Mouse (Mus musculus): ENCODE data around the gene Ano4. TPM values are rescaled to one million over a fixed set of nuclear protein-coding genes. Genes with fewer than 3 reads are reported as not detected.

Ano4 gene
- 0.82 and 1.1 TPM in 2 replicates for polyA plus RNA-seq (2015; fragmentation: Nextera tagmentation; extraction: Ambion mirVana)

DNA sequence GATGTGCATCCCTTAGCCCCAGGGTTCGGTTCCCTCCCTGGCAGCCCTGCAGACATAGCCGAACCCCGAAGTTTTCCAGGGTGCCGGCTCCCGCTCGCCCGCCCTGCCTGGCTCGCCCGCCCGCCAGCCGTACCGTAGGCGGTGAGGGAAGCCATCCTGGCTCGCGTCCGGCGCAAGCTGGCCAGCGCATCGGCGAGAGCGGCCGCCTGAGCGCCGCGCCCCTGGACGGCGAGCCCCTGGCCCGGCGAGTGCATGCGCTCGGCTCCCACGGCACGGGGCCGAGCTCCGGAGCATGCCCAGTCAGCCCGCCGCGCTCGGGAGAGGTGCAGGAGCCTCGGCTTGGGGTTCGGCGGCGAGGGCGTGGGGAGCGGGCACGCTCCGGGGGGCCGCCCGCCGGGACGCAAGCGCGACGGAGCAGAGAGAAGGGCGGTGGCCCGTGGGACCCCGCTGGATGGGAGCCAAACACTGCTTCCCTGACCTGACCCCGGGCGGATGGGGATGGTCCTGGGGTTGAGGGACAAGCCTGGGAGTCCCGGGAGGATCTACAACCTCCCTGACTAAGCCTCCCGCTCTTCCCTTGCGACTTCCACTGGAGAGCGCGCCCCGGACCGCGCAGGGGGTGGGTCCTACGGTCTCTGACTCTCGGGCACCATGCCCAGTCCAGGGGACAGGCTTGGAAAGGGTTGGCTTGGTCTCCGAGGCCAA, at the start of gene Ano4:
Gene Ano4, minus strand, starts transcription at position 272 of the 705 bp plus-strand sequence.
- H3K27me3 ChIP-seq = peaks cover 41% of the 10 kb centered on the region
- under 1% methylated on average over 62 of the region's 70 CpGs for WGBS
- peaks cover 11% of the 10 kb centered on the region for H3K4me1 ChIP-seq
- peak within 1 kb of the TSS; percentile 96 for H3K4me2 ChIP-seq
- ATAC-seq (ENCODE audit: borderline replicate concordance, extremely low read depth, low FRiP score, low TSS enrichment) = peak; percentile 62; the same call in 1 of the 2 replicates
- peak within 1 kb of the TSS; percentile 29; the same call in 1 of the 2 replicates for H3K9ac ChIP-seq
- H3K36me3 ChIP-seq = no peaks in the 10 kb centered on the region
- peak within 1 kb of the TSS; percentile 52 for H3K4me3 ChIP-seq
- H3K9me3 ChIP-seq = no peaks in the 10 kb centered on the region
- H3K27ac ChIP-seq = no peak within 1 kb of the TSS

DNA sequence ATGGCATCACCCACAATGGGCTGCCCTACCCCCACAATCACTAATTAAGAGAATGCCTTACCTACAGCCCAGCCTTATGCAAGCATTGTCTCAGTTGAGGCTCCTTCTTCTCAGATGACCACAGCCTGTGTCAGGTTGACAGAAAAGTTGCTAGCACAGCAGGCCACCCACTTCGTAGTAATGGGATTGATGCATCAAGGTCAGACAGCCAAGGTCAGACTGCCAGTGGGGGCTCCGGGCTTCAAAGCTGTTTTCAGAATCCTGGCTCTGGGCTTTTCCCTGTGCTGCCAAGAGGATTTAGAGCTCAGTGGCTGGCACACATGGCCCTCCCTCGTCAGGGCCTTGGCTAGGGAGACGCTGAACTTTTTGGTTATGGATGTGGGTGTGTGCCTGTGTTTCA, 48.1 kb upstream of the Ano4 start:
- WGBS = 35% methylated on average over 4 of the region's 4 CpGs
- Histone ChIP-seq H3K27me3 (no peaks in the 10 kb centered on the region), H3K9me3 (no peaks in the 10 kb centered on the region), H3K4me3 (no peak overlapping the region), H3K9ac (no peak overlapping the region), H3K4me2 (no peak overlapping the region), H3K4me1 (no peaks in the 10 kb centered on the region), H3K36me3 (no peaks in the 10 kb centered on the region), H3K27ac (no peak overlapping the region)
- ATAC-seq (ENCODE audit: borderline replicate concordance, extremely low read depth, low FRiP score, low TSS enrichment) = no peak

DNA sequence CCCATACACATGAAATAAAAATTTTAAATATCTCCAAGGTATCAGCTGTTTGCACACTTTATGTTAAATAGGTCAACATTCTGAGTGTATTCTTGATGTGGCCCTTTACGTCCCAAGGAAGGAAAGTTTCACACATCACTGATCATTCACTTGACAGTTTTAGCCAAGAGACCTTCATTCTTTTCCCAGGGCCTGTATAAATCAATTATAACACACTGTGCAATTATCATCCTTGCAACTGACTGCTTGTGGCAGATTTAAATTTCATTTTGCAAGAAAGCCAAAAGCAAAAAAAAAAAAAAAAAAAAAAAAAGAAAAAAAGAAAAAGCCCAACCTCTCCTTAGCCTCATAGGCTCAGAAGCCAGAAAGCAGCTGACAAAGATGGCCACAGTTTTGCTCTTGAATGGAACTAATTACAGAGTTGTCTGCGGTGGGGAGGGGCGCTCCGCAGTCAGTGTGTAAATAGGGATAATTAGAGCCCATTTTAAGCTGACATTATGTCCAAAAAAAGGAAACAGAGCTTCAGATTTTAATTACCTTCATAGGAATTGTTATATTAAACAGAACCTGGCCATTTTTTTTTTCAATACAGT, 47.1 kb upstream of the Ano4 start:
- Histone ChIP-seq H3K9ac (no peak overlapping the region), H3K36me3 (no peaks in the 10 kb centered on the region), H3K27ac (no peak overlapping the region), H3K4me3 (no peak overlapping the region), H3K4me1 (no peaks in the 10 kb centered on the region), H3K27me3 (no peaks in the 10 kb centered on the region), H3K9me3 (no peaks in the 10 kb centered on the region), H3K4me2 (no peak overlapping the region)
- ATAC-seq (ENCODE audit: borderline replicate concordance, extremely low read depth, low FRiP score, low TSS enrichment) = no peak
- 79% methylated on average over 4 of the region's 4 CpGs for WGBS

DNA sequence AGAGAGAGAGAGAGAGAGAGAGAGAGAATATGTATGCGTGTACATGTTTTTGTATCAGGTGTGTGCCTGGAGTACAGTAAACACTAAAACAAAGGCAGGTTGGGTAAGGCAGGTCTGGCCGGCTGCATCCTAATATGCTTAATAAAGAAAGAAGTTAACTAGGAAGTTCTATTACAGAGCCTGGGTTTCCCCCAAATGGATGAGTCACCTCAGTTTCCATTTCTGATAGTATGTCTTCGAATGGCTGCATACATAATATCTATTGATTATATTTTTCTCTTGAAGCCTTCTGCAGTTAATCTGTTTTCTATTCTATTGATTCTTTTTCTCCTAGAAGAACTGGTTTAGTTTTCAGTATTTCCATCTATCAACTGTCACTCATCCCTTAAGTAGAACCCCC, 41.9 kb upstream of the Ano4 start:
- no peaks in the 10 kb centered on the region for H3K36me3 ChIP-seq
- no peaks in the 10 kb centered on the region for H3K9me3 ChIP-seq
- no peaks in the 10 kb centered on the region for H3K4me1 ChIP-seq
- ATAC-seq (ENCODE audit: borderline replicate concordance, extremely low read depth, low FRiP score, low TSS enrichment) = no peak
- no peak overlapping the region for H3K27ac ChIP-seq
- 88% methylated on average over 3 of the region's 3 CpGs for WGBS
- H3K4me3 ChIP-seq = no peak overlapping the region
- no peak overlapping the region for H3K9ac ChIP-seq
- no peak overlapping the region for H3K4me2 ChIP-seq
- H3K27me3 ChIP-seq = no peaks in the 10 kb centered on the region

DNA sequence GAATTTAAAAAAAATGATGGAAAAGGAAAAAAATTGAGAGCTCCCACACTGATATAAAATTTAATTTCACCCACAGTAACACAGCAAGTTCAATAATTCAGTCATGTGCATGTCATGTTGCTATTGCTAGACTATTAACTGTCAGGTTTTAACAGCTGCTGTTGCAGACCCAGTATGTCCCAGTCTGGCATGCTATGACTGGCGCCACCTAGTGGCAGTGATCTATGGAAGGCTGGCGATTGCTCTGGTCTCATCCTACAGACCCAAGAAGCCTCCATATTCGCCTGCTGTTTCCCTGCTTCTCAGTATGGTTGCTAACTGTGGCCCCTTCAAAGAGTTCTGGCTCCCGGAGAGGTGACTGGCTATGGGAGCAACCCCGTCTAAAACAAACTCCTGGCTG, 38.9 kb upstream of the Ano4 start:
- Histone ChIP-seq H3K36me3 (no peaks in the 10 kb centered on the region), H3K27ac (no peak overlapping the region), H3K4me2 (no peak overlapping the region), H3K4me1 (no peaks in the 10 kb centered on the region), H3K9me3 (no peaks in the 10 kb centered on the region), H3K4me3 (no peak overlapping the region), H3K9ac (no peak overlapping the region), H3K27me3 (no peaks in the 10 kb centered on the region)
- WGBS = 3% methylated on average over 5 of the region's 5 CpGs
- peak; percentile 57; the same call in 1 of the 2 replicates for ATAC-seq (ENCODE audit: borderline replicate concordance, extremely low read depth, low FRiP score, low TSS enrichment)

DNA sequence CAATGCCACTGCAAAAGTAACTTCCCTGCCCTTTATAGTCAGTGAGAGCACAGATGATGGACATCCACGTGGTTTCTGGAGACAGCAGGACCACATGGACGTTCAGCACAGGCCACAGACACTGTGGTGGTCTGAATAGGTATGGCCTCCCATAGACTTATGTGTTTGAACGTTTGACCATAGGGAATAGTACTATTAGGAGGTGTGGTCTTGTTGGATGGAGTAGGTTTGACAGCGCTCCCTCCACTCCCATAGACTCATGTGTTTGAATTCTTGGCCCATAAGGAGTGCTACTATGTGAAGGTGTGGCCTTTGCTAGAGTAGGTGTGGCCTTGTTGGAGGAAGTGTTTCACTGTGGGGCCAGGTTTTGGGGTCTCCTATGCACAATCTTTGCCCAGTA, 33.2 kb upstream of the Ano4 start:
- WGBS = 74% methylated on average over 4 of the region's 4 CpGs
- H3K4me1 ChIP-seq = no peaks in the 10 kb centered on the region
- H3K9ac ChIP-seq = no peak overlapping the region
- no peak overlapping the region for H3K4me2 ChIP-seq
- no peaks in the 10 kb centered on the region for H3K9me3 ChIP-seq
- no peak for ATAC-seq (ENCODE audit: borderline replicate concordance, extremely low read depth, low FRiP score, low TSS enrichment)
- H3K4me3 ChIP-seq = no peak overlapping the region
- H3K36me3 ChIP-seq = no peaks in the 10 kb centered on the region
- H3K27me3 ChIP-seq = no peaks in the 10 kb centered on the region
- H3K27ac ChIP-seq = no peak overlapping the region

DNA sequence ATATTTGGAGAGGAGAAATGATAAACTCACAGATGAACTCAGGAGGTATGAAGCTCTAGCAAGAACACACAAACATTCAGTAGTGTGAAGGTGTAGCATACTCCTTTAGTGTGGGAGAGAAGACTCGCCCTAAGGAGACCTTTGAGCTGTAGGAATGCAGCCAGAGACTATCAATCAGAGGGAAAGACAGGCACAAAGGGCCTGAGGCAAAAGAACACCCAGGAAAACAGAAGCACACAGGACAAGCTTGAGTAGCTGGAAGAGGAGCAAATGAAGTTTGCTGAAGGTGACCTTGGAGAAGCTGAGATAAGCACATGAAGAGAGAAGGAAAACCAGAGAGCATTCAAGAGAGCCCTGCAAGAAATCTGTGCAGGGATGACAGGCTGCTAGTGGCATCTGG, 25.5 kb upstream of the Ano4 start:
- H3K4me2 ChIP-seq = no peak overlapping the region
- 7% methylated on average over 1 of the region's 1 CpGs for WGBS
- no peaks in the 10 kb centered on the region for H3K9me3 ChIP-seq
- H3K4me3 ChIP-seq = no peak overlapping the region
- H3K36me3 ChIP-seq = no peaks in the 10 kb centered on the region
- no peaks in the 10 kb centered on the region for H3K4me1 ChIP-seq
- ATAC-seq (ENCODE audit: borderline replicate concordance, extremely low read depth, low FRiP score, low TSS enrichment) = no peak
- H3K27ac ChIP-seq = no peak overlapping the region
- no peaks in the 10 kb centered on the region for H3K27me3 ChIP-seq
- no peak overlapping the region for H3K9ac ChIP-seq

DNA sequence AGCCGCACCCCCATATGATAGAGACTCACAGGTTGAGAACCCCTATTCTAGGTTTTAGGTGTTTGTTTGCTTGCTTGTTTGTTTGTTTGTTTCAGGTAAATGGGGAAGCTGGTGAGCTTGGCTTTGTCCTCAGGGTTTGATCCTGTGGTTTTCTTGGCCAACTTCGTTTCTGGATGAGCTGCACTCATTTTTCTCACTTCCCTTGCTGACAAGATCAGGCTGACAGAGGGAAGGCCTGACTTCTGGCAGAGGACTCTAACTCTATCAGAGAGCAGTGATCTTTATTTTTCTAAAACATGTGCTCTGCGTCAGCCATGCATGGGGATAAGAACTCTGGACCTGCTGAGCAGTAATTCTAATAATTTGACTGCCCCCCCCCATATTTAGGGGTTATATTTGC, 14.4 kb upstream of the Ano4 start:
- no peaks in the 10 kb centered on the region for H3K36me3 ChIP-seq
- no peak overlapping the region for H3K27ac ChIP-seq
- no peak overlapping the region for H3K4me3 ChIP-seq
- WGBS = 70% methylated on average over 3 of the region's 3 CpGs
- no peak overlapping the region for H3K9ac ChIP-seq
- no peaks in the 10 kb centered on the region for H3K9me3 ChIP-seq
- H3K4me1 ChIP-seq = no peaks in the 10 kb centered on the region
- no peak overlapping the region for H3K4me2 ChIP-seq
- ATAC-seq (ENCODE audit: borderline replicate concordance, extremely low read depth, low FRiP score, low TSS enrichment) = no peak
- no peaks in the 10 kb centered on the region for H3K27me3 ChIP-seq

DNA sequence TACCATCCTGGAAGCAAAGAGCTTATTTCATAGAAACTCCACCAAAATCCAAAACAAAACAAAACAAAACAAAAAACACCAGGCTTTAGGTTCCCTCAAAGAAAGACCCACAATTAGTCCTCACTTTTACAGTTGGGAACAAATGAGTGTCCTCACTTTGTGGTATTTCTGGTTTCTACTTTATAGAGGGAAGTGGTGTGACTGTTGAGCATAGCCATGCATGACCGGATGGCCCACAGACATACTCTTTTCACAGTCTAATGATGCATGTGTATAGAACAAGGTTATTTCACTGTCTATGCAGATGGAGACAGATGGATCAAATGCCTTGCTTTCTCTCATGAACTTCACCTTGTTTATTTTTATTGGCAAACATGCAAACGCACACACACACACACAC, 10.1 kb upstream of the Ano4 start:
- H3K9ac ChIP-seq = no peak overlapping the region
- ATAC-seq (ENCODE audit: borderline replicate concordance, extremely low read depth, low FRiP score, low TSS enrichment) = no peak
- 73% methylated on average over 2 of the region's 2 CpGs for WGBS

DNA sequence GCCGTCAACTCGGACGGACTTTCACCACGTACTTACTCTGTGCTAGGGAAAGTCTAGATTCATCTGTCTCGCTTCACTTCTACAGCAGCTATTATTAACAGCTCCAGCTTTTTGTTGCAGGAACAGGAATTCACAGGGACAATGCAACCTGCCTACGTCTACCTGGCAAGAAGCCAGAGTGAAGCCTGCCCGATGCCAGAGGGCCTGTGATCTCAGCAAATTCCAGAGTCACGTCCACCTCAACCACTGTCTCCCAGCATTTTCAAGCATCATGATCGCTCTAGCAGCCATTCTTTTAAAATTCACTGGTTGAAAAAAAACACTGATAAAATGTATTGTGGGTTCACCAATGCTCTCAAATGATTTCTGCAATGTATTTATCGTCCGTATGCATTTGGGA, 6.9 kb upstream of the Ano4 start:
- no peak for ATAC-seq (ENCODE audit: borderline replicate concordance, extremely low read depth, low FRiP score, low TSS enrichment)
- H3K36me3 ChIP-seq = no peaks in the 10 kb centered on the region
- H3K4me2 ChIP-seq = no peak overlapping the region
- no peak overlapping the region for H3K9ac ChIP-seq
- H3K4me1 ChIP-seq = no peaks in the 10 kb centered on the region
- peaks cover 9% of the 10 kb centered on the region; the same call in 1 of the 2 replicates for H3K27me3 ChIP-seq
- H3K9me3 ChIP-seq = no peaks in the 10 kb centered on the region
- 73% methylated on average over 11 of the region's 11 CpGs for WGBS
- no peak overlapping the region for H3K4me3 ChIP-seq
- no peak overlapping the region for H3K27ac ChIP-seq

More for the DNA sequence above, 10.1 kb upstream of the Ano4 start:
- Histone ChIP-seq H3K9me3 (no peaks in the 10 kb centered on the region), H3K27ac (no peak overlapping the region), H3K27me3 (no peaks in the 10 kb centered on the region), H3K4me3 (no peak overlapping the region), H3K36me3 (no peaks in the 10 kb centered on the region), H3K4me1 (no peaks in the 10 kb centered on the region), H3K4me2 (no peak overlapping the region)

DNA sequence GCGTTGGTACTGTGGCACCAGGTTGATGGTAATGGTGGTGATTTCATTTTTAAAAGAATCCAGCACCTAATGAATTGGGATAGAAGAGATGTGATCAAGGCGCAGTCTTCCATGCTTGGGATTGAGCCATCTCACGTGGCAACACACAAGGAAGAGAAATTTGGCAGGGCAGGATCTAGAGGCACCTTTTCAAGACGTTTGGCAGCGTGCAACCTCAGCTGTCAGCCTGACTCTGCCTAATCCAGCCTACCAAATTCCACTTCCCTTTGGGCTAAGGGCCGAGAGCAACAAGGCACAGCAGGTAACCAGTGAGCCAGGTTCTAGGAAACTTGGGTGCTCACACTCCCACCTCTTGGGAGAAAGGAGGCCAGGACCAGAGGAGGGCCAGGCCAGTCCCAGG, 1.0 kb upstream of the Ano4 start:
- H3K4me1 ChIP-seq = peaks cover 11% of the 10 kb centered on the region
- 67% methylated on average over 6 of the region's 6 CpGs for WGBS
- H3K36me3 ChIP-seq = no peaks in the 10 kb centered on the region
- H3K9me3 ChIP-seq = no peaks in the 10 kb centered on the region
- H3K27me3 ChIP-seq = peaks cover 41% of the 10 kb centered on the region
- H3K27ac ChIP-seq = no peak overlapping the region
- no peak overlapping the region for H3K9ac ChIP-seq
- H3K4me2 ChIP-seq = no peak overlapping the region
- ATAC-seq (ENCODE audit: borderline replicate concordance, extremely low read depth, low FRiP score, low TSS enrichment) = no peak
- H3K4me3 ChIP-seq = no peak overlapping the region

DNA sequence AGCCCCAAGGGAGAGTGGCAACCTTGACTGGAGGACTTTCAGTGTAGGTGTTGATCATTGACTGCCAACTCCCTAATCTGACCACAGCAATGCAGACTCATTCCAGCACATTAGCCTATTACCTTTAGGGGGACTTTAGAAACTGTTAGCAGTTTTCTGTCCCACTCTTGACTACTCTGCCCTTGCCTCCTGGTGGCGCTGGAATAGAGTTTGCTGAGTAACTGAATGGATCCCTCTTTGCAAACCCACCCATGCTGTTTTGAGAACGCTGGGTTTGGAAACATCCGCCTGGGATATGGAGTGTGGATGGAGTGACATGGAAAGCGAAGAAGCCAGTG, 603 bp upstream of the Ano4 start:
- WGBS = 42% methylated on average over 4 of the region's 4 CpGs
- Histone ChIP-seq H3K4me1 (peaks cover 11% of the 10 kb centered on the region), H3K9ac (no peak overlapping the region), H3K4me2 (peak overlapping the region; percentile 96), H3K27me3 (peaks cover 41% of the 10 kb centered on the region), H3K4me3 (peak overlapping the region; percentile 52), H3K36me3 (no peaks in the 10 kb centered on the region), H3K9me3 (no peaks in the 10 kb centered on the region), H3K27ac (no peak overlapping the region)
- ATAC-seq (ENCODE audit: borderline replicate concordance, extremely low read depth, low FRiP score, low TSS enrichment) = no peak

All from lung, embryonic 15.5 days (tissue).